In genomic region chr1:75160256-75160617, GRCm38 (mm10) we compare ENCODE assay signal across 25 mouse cellular contexts. TPM values are rescaled to one million over a fixed set of nuclear protein-coding genes. Genes with fewer than 3 reads are reported as not detected.
DNase-seq lines count a peak whose midpoint lies in the region; ATAC-seq and TF ChIP-seq lines count a peak whose summit lies in the region.
"Had no signal": no experiment of that assay in that cellular context is flagged by ENCODE, and none has a peak within 500 bp of the region (broad histone marks: within the 10 kb centered on the region; RNA-seq: fewer than 3 reads in every experiment).

No protein-coding gene starts in this region.

- H3K9me3 ChIP-seq in liver, embryonic 11.5 days (ENCODE audit: control insufficient read depth, low read length): peaks cover 2% of the 10 kb centered on the region; the same call in 1 of the 2 replicates
- H3K9me3 ChIP-seq in liver, embryonic 13.5 days (replicated peaks): no peaks in the 10 kb centered on the region
- H3K9me3 ChIP-seq in liver, embryonic 16.5 days (replicated peaks; ENCODE audit: control insufficient read depth, low read length): no peaks in the 10 kb centered on the region
- H3K9me3 ChIP-seq in stomach, postnatal 0 days (ENCODE audit: control insufficient read depth, low read length): no peaks in the 10 kb centered on the region
- H3K9me3 ChIP-seq: embryonic facial prominence, embryonic 12.5 days; embryonic facial prominence, embryonic 15.5 days; heart, embryonic 10.5 days; hindbrain, embryonic 12.5 days; hindbrain, embryonic 15.5 days had no signal

- H3K4me1 ChIP-seq in liver, embryonic 11.5 days (replicated peaks; ENCODE audit: control insufficient read depth, insufficient read depth, low read length): peaks cover 7% of the 10 kb centered on the region; the same call in 1 of the 2 replicates
- H3K4me1 ChIP-seq in liver, embryonic 13.5 days (replicated peaks): peaks cover 49% of the 10 kb centered on the region
- peaks cover 18% of the 10 kb centered on the region for H3K4me1 ChIP-seq in liver, embryonic 16.5 days (ENCODE audit: control insufficient read depth, low read depth, low read length)
- no peaks in the 10 kb centered on the region for H3K4me1 ChIP-seq in stomach, postnatal 0 days (replicated peaks; ENCODE audit: control insufficient read depth, insufficient read depth)
- H3K4me1 ChIP-seq: embryonic facial prominence, embryonic 12.5 days; embryonic facial prominence, embryonic 15.5 days; heart, embryonic 10.5 days; hindbrain, embryonic 12.5 days; hindbrain, embryonic 15.5 days had no signal

- no peak for TF ChIP-seq EP300 in stomach, postnatal 0 days (optimal IDR thresholded peaks at IDR 0.05)

- 52% methylated on average over 4 of the region's 4 CpGs for WGBS in liver, embryonic 11.5 days
- 19% methylated on average over 4 of the region's 4 CpGs for WGBS in liver, embryonic 13.5 days (ENCODE audit: insufficient replicate concordance)
- 25% methylated on average over 4 of the region's 4 CpGs for WGBS in liver, embryonic 16.5 days (ENCODE audit: insufficient replicate concordance)
- WGBS in stomach, postnatal 0 days: 81% methylated on average over 4 of the region's 4 CpGs

- peak; percentile 65; the same call in 1 of the 2 replicates for ATAC-seq in liver, embryonic 11.5 days (replicated peaks; ENCODE audit: low FRiP score)
- ATAC-seq in liver, embryonic 13.5 days (ENCODE audit: low read depth): peak; percentile 67
- peak; percentile 44; the same call in 1 of the 2 replicates for ATAC-seq in liver, embryonic 16.5 days (ENCODE audit: low read depth)
- ATAC-seq in stomach, postnatal 0 days (ENCODE audit: low FRiP score, low TSS enrichment): no peak
- ATAC-seq: forebrain, embryonic 14.5 days; forebrain, postnatal 0 days had no signal

- TF ChIP-seq CTCF in stomach, postnatal 0 days (IDR thresholded peaks at IDR 0.05; ENCODE audit: low read depth): no peak

- H3K9ac ChIP-seq in liver, embryonic 11.5 days (ENCODE audit: low read depth, low read length): no peak overlapping the region
- peak overlapping the region; percentile 47 for H3K9ac ChIP-seq in liver, embryonic 13.5 days
- no peak overlapping the region for H3K9ac ChIP-seq in liver, embryonic 16.5 days (ENCODE audit: low read depth, low read length)
- H3K9ac ChIP-seq in stomach, postnatal 0 days (ENCODE audit: low read length): no peak overlapping the region
- H3K9ac ChIP-seq: embryonic facial prominence, embryonic 12.5 days; embryonic facial prominence, embryonic 15.5 days; forebrain, postnatal 0 days; hindbrain, embryonic 12.5 days; hindbrain, embryonic 15.5 days had no signal

- H3K4me3 ChIP-seq in liver, embryonic 11.5 days (ENCODE audit: low read depth, low read length): no peak overlapping the region
- H3K4me3 ChIP-seq in liver, embryonic 13.5 days (replicated peaks): no peak overlapping the region
- no peak overlapping the region for H3K4me3 ChIP-seq in liver, embryonic 16.5 days (ENCODE audit: low read depth, low read length)
- H3K4me3 ChIP-seq in stomach, postnatal 0 days (ENCODE audit: low read depth, low read length): no peak overlapping the region
- H3K4me3 ChIP-seq: embryonic facial prominence, embryonic 12.5 days; embryonic facial prominence, embryonic 15.5 days; gastrocnemius, adult 2 months; heart, adult 2 months; heart, embryonic 10.5 days; hindbrain, embryonic 12.5 days; hindbrain, embryonic 15.5 days had no signal

- H3K36me3 ChIP-seq in liver, embryonic 11.5 days (ENCODE audit: control insufficient read depth, insufficient read depth, low read length): no peaks in the 10 kb centered on the region
- H3K36me3 ChIP-seq in liver, embryonic 13.5 days: no peaks in the 10 kb centered on the region
- no peaks in the 10 kb centered on the region for H3K36me3 ChIP-seq in liver, embryonic 16.5 days (ENCODE audit: control insufficient read depth, insufficient read depth)
- no peaks in the 10 kb centered on the region for H3K36me3 ChIP-seq in stomach, postnatal 0 days (ENCODE audit: control insufficient read depth, insufficient read depth, low read length)
- H3K36me3 ChIP-seq: embryonic facial prominence, embryonic 12.5 days; embryonic facial prominence, embryonic 15.5 days; heart, embryonic 10.5 days; hindbrain, embryonic 12.5 days; hindbrain, embryonic 15.5 days had no signal

- DNase-seq in liver, embryonic 11.5 days (ENCODE audit: low spot score): no peak
- no peak for DNase-seq in liver
- DNase-seq in liver, embryonic 13.5 days: no peak
- no peak for DNase-seq in layer of hippocampus, adult 8-10 months (ENCODE audit: low spot score in 2 of 2)
- DNase-seq in stomach, postnatal 0 days (ENCODE audit: low spot score): no peak
- no peak for DNase-seq in adrenal gland, postnatal 36 days
- DNase-seq: adrenal gland, adult 8-10 months; adrenal gland, postnatal 25 days; cerebellum, adult 11 months; cerebellum, adult 2 months; cerebellum, adult 9-11 months; cerebellum, postnatal 25 days; forebrain, postnatal 0 days; gastrocnemius, adult 2 months; gastrocnemius, postnatal 25 days; heart, adult 2 months had no signal

- no peaks in the 10 kb centered on the region for H3K27me3 ChIP-seq in liver, embryonic 11.5 days (replicated peaks; ENCODE audit: control insufficient read depth, insufficient read depth, low read length)
- H3K27me3 ChIP-seq in liver, embryonic 13.5 days: no peaks in the 10 kb centered on the region
- no peaks in the 10 kb centered on the region for H3K27me3 ChIP-seq in liver, embryonic 16.5 days (ENCODE audit: control insufficient read depth, insufficient read depth, low read depth, low read length)
- no peaks in the 10 kb centered on the region for H3K27me3 ChIP-seq in stomach, postnatal 0 days (ENCODE audit: control insufficient read depth, insufficient read depth, low read length)
- H3K27me3 ChIP-seq: embryonic facial prominence, embryonic 15.5 days; hindbrain, embryonic 12.5 days; hindbrain, embryonic 15.5 days had no signal

- H3K27ac ChIP-seq in liver, embryonic 11.5 days (ENCODE audit: low read depth, low read length): peak overlapping the region; percentile 80
- H3K27ac ChIP-seq in liver, embryonic 13.5 days: peak overlapping the region; percentile 91
- peak overlapping the region; percentile 84 for H3K27ac ChIP-seq in liver, embryonic 16.5 days (ENCODE audit: low read length)
- H3K27ac ChIP-seq in stomach, postnatal 0 days (replicated peaks): no peak overlapping the region
- H3K27ac ChIP-seq: embryonic facial prominence, embryonic 12.5 days; embryonic facial prominence, embryonic 15.5 days; gastrocnemius, adult 2 months; heart, adult 2 months; heart, embryonic 10.5 days; hindbrain, embryonic 12.5 days; hindbrain, embryonic 15.5 days had no signal

- H3K4me2 ChIP-seq in liver, embryonic 11.5 days: peak overlapping the region; percentile 34; the same call in 1 of the 2 replicates
- peak overlapping the region; percentile 47 for H3K4me2 ChIP-seq in liver, embryonic 13.5 days
- peak overlapping the region; percentile 33 for H3K4me2 ChIP-seq in liver, embryonic 16.5 days (ENCODE audit: low read depth, low read length)
- H3K4me2 ChIP-seq in stomach, postnatal 0 days (replicated peaks; ENCODE audit: low read depth): no peak overlapping the region
- H3K4me2 ChIP-seq: embryonic facial prominence, embryonic 12.5 days; embryonic facial prominence, embryonic 15.5 days; hindbrain, embryonic 12.5 days; hindbrain, embryonic 15.5 days had no signal

RNA-seq across cellular contexts. Expression of gene Zfand2b, which starts 8.2 kb away (rescaled TPM):
- 45.4 and 50.9 TPM in 2 replicates for polyA plus RNA-seq in liver, embryonic 11.5 days (2014; fragmentation: Nextera tagmentation; extraction: Ambion mirVana)
- 40.0 and 44.7 TPM in 2 replicates for polyA plus RNA-seq in liver, embryonic 13.5 days (2015; fragmentation: Nextera tagmentation; extraction: Ambion mirVana)
- polyA plus RNA-seq in liver, embryonic 16.5 days (2015; fragmentation: Nextera tagmentation; extraction: Ambion mirVana): 41.0 and 41.1 TPM in 2 replicates
- 10 to 100 TPM; 26.5 to 37.4 (median 32.4) TPM for total RNA-seq in layer of hippocampus, adult 8-10 months (2022)
- 43.0 and 44.5 TPM in 2 replicates for polyA plus RNA-seq in stomach, postnatal 0 days (2015; fragmentation: Nextera tagmentation; extraction: Ambion mirVana)
- total RNA-seq in adrenal gland, postnatal 36 days (2021): 10 to 100 TPM; 30.2 to 35.1 TPM

RNA-seq across cellular contexts. Expression of gene Retreg2, which starts 17.7 kb away (rescaled TPM):
- 72.5 and 72.9 TPM in 2 replicates for polyA plus RNA-seq in liver, embryonic 11.5 days (2014; fragmentation: Nextera tagmentation; extraction: Ambion mirVana)
- polyA plus RNA-seq in liver, embryonic 13.5 days (2015; fragmentation: Nextera tagmentation; extraction: Ambion mirVana): 47.3 and 50.5 TPM in 2 replicates
- polyA plus RNA-seq in liver, embryonic 16.5 days (2015; fragmentation: Nextera tagmentation; extraction: Ambion mirVana): 47.7 and 52.7 TPM in 2 replicates
- 100 to 1,000 TPM; 167 to 182 (median 171) TPM for total RNA-seq in layer of hippocampus, adult 8-10 months (2022)
- polyA plus RNA-seq in stomach, postnatal 0 days (2015; fragmentation: Nextera tagmentation; extraction: Ambion mirVana): 30.4 and 31.2 TPM in 2 replicates
- 10 to 100 TPM; 81.4 to 95.7 TPM for total RNA-seq in adrenal gland, postnatal 36 days (2021)

RNA-seq across cellular contexts. Expression of gene Cnppd1, which starts 17.7 kb away (rescaled TPM):
- polyA plus RNA-seq in liver, embryonic 11.5 days (2014; fragmentation: Nextera tagmentation; extraction: Ambion mirVana): 63.4 and 68.3 TPM in 2 replicates
- 45.7 and 46.9 TPM in 2 replicates for polyA plus RNA-seq in liver, embryonic 13.5 days (2015; fragmentation: Nextera tagmentation; extraction: Ambion mirVana)
- 46.2 and 51.1 TPM in 2 replicates for polyA plus RNA-seq in liver, embryonic 16.5 days (2015; fragmentation: Nextera tagmentation; extraction: Ambion mirVana)
- 10 to 100 TPM; 33.6 to 36.1 (median 35.3) TPM for total RNA-seq in layer of hippocampus, adult 8-10 months (2022)
- 35.1 and 38.3 TPM in 2 replicates for polyA plus RNA-seq in stomach, postnatal 0 days (2015; fragmentation: Nextera tagmentation; extraction: Ambion mirVana)
- total RNA-seq in adrenal gland, postnatal 36 days (2021): 10 to 100 TPM; 38.0 TPM

RNA-seq across cellular contexts. Expression of gene Abcb6, which starts 20.0 kb away (rescaled TPM):
- polyA plus RNA-seq in liver, embryonic 11.5 days (2014; fragmentation: Nextera tagmentation; extraction: Ambion mirVana): 70.5 and 74.1 TPM in 2 replicates
- 69.9 and 77.9 TPM in 2 replicates for polyA plus RNA-seq in liver, embryonic 13.5 days (2015; fragmentation: Nextera tagmentation; extraction: Ambion mirVana)
- polyA plus RNA-seq in liver, embryonic 16.5 days (2015; fragmentation: Nextera tagmentation; extraction: Ambion mirVana): 55.5 and 56.5 TPM in 2 replicates
- total RNA-seq in layer of hippocampus, adult 8-10 months (2022): 10 to 100 TPM; 23.6 to 32.0 (median 26.2) TPM
- polyA plus RNA-seq in stomach, postnatal 0 days (2015; fragmentation: Nextera tagmentation; extraction: Ambion mirVana): 20.9 and 21.5 TPM in 2 replicates
- total RNA-seq in adrenal gland, postnatal 36 days (2021): 10 to 100 TPM; 24.9 to 33.9 TPM

RNA-seq across cellular contexts. Expression of gene Slc23a3, which starts 26.5 kb away (rescaled TPM):
- polyA plus RNA-seq in liver, embryonic 11.5 days (2014; fragmentation: Nextera tagmentation; extraction: Ambion mirVana): 0.23 and 0.42 TPM in 2 replicates
- 0.85 and 1.1 TPM in 2 replicates for polyA plus RNA-seq in liver, embryonic 13.5 days (2015; fragmentation: Nextera tagmentation; extraction: Ambion mirVana)
- polyA plus RNA-seq in liver, embryonic 16.5 days (2015; fragmentation: Nextera tagmentation; extraction: Ambion mirVana): 2.5 and 2.6 TPM in 2 replicates
- under 1 TPM in 3 of 4 experiments, not detected in 1; 0.22 to 0.45 (median 0.35) TPM for total RNA-seq in layer of hippocampus, adult 8-10 months (2022)
- polyA plus RNA-seq in stomach, postnatal 0 days (2015; fragmentation: Nextera tagmentation; extraction: Ambion mirVana): 2.2 TPM in 2 replicates
- total RNA-seq in adrenal gland, postnatal 36 days (2021): under 1 TPM; 0.16 to 0.46 TPM
- total RNA-seq: common myeloid progenitor, adult 5-6 weeks; forebrain, postnatal 0 days; gastrocnemius, adult 2 months; hematopoietic stem cell, adult 5-6 weeks had no signal
- polyA plus RNA-seq: cerebellum, adult 2 months; forebrain, embryonic 14.5 days; forebrain, postnatal 0 days; hindbrain, embryonic 15.5 days had no signal
